Mouse (Mus musculus) cortical plate, adult 2 months (tissue): Measurements from ENCODE around the gene Kcmf1. TPM values are rescaled to one million over a fixed set of nuclear protein-coding genes. Genes with fewer than 3 reads are reported as not detected.

Source experiments
- H3K27ac ChIP-seq: fragments of 200-500 bp; 2 replicates; pipeline ENCODE4 v1.5.1; 2012; ENCODE audit warnings: low read length, control low read depth, inconsistent platforms; ENCODE audit not compliant: insufficient read depth
- H3K4me1 ChIP-seq: fragments of 200-500 bp; 2 replicates; pipeline ENCODE4 v1.6.1; 2011; ENCODE audit warnings: low read length; ENCODE audit not compliant: control insufficient read depth, insufficient read depth
- H3K4me3 ChIP-seq: fragments of 200-500 bp; 2 replicates; pipeline ENCODE4 v1.5.1; 2011; ENCODE audit warnings: mild to moderate bottlenecking, low read length, control low read depth; ENCODE audit not compliant: insufficient read depth
- CTCF ChIP-seq: fragments of 200-500 bp; IDR thresholded peaks from 2 replicates; pipeline ENCODE4 v1.5.1; 2011; ENCODE audit warnings: mild to moderate bottlenecking, control low read depth, low read length; ENCODE audit not compliant: insufficient read depth; ENCODE audit errors: extremely low read depth
- POLR2A ChIP-seq: fragments of 200-500 bp; IDR thresholded peaks from 2 replicates; pipeline ENCODE4 v1.6.1; 2011; ENCODE audit warnings: mild to moderate bottlenecking, low read length, control low read depth; ENCODE audit not compliant: insufficient read depth; ENCODE audit errors: extremely low read depth
- polyA plus RNA-seq: library from polyadenylated mRNA; depleted of rRNA; stranded (reverse); fragments of >200 nt; gene quantifications from 2 replicates; pipeline ENCODE4 v1.2.3, GENCODE M21; 2012; rRNA removed

Gene Kcmf1
- polyA plus RNA-seq, 1 experiment, result 80.4 TPM

DNA sequence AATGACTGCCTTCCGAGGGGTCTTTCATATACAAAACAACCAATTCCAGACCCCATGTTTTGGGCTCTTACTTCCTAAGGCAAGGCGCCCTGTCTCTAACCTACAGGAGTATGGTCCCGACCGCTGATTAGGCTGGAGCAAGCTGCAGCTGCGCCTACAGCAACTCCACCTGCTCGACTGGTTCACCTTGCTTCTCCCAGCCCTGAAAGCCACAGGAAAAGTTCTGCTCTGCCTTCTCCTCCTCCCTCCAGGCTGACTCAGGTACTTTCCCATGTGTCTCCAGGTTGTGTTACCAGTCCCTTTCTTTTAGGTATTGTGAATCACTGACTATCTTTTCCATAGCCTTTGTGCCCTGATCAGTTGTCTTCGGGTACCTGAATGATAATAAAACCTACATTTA lies 104.9 kb downstream of the Kcmf1 start:
- Histone ChIP-seq H3K27ac (no peak overlapping the region), H3K4me3 (no peak overlapping the region), H3K4me1 (no peaks in the 10 kb centered on the region)
- TF ChIP-seq CTCF (no peak), POLR2A (no peak)

GRCm38 (mm10) chr6:72792641-72793040 lies 107.1 kb downstream of the Kcmf1 start:
- TF ChIP-seq CTCF, result no peak
- no peak for TF ChIP-seq POLR2A
- Histone ChIP-seq H3K4me1 (no peaks in the 10 kb centered on the region), H3K4me3 (no peak overlapping the region), H3K27ac (no peak overlapping the region)

Other genes with a start within 250 kb of the Kcmf1 start
- 3.6 and 3.7 TPM in 2 replicates for gene Tcf7l1, start 110.7 kb downstream of the Kcmf1 start, polyA plus RNA-seq
- 462 and 568 TPM in 2 replicates for gene Tmsb10, start 58.8 kb upstream of the Kcmf1 start, polyA plus RNA-seq